ENCODE assay signal across 8 mouse cellular contexts in genomic region chr2:19064560-19065362, GRCm38 (mm10).
DNase-seq lines count a peak whose midpoint lies in the region; ATAC-seq and TF ChIP-seq lines count a peak whose summit lies in the region.

No protein-coding gene starts in this region.

- DNase-seq in kidney, adult 18-20 months, result peak; percentile 14
- DNase-seq in kidney, adult 8-10 months, result no peak
- DNase-seq in brain, embryonic 14.5 days (ENCODE audit: low read depth), result peak; percentile 43
- DNase-seq in T-cell, adult 2 months (ENCODE audit: low spot score), result no peak
- no peak for DNase-seq in spleen, postnatal 14 days (ENCODE audit: low spot score in 2 of 2)

- no peaks in the 10 kb centered on the region for H3K79me2 ChIP-seq in macrophage (ENCODE audit: inconsistent target)

- H3K9ac ChIP-seq in intestine, embryonic 15.5 days, result no peak overlapping the region
- H3K9ac ChIP-seq in hindbrain, embryonic 12.5 days, result no peak overlapping the region

- no peak for TF ChIP-seq POLR2A in brain, embryonic 14.5 days (IDR thresholded peaks at IDR 0.05; ENCODE audit: borderline replicate concordance, extremely low read depth, insufficient read depth, insufficient read length, poor library complexity, severe bottlenecking)

- peak; percentile 43; the same call in 1 of the 2 replicates for ATAC-seq in intestine, embryonic 15.5 days
- no peak for ATAC-seq in hindbrain, embryonic 12.5 days (ENCODE audit: low FRiP score)

- H3K36me3 ChIP-seq in intestine, embryonic 15.5 days, result no peaks in the 10 kb centered on the region
- no peaks in the 10 kb centered on the region for H3K36me3 ChIP-seq in macrophage (ENCODE audit: inconsistent target)
- H3K36me3 ChIP-seq in hindbrain, embryonic 12.5 days, result no peaks in the 10 kb centered on the region

- no peak for TF ChIP-seq CTCF in brain, embryonic 14.5 days (IDR thresholded peaks at IDR 0.05; ENCODE audit: borderline replicate concordance, extremely low read depth, insufficient read depth, insufficient read length)

- H3K27me3 ChIP-seq in intestine, embryonic 15.5 days (replicated peaks), result no peaks in the 10 kb centered on the region
- no peaks in the 10 kb centered on the region for H3K27me3 ChIP-seq in hindbrain, embryonic 12.5 days

- peaks cover 4% of the 10 kb centered on the region; the same call in 1 of the 2 replicates for H3K4me1 ChIP-seq in intestine, embryonic 15.5 days (replicated peaks)
- no peaks in the 10 kb centered on the region for H3K4me1 ChIP-seq in hindbrain, embryonic 12.5 days

- no peak overlapping the region for H3K27ac ChIP-seq in intestine, embryonic 15.5 days
- H3K27ac ChIP-seq in macrophage, result peak overlapping the region; percentile 18
- no peak overlapping the region for H3K27ac ChIP-seq in hindbrain, embryonic 12.5 days

- H3K4me2 ChIP-seq in intestine, embryonic 15.5 days (replicated peaks), result 0 out of 2 replicates have a peak overlapping the region, but pooled peaks have one; percentile 27
- no peak overlapping the region for H3K4me2 ChIP-seq in hindbrain, embryonic 12.5 days (replicated peaks)

- H3K4me3 ChIP-seq in intestine, embryonic 15.5 days (replicated peaks), result no peak overlapping the region
- H3K4me3 ChIP-seq in macrophage (ENCODE audit: inconsistent target), result no peak overlapping the region; the same call in 1 of the 2 replicates
- H3K4me3 ChIP-seq in hindbrain, embryonic 12.5 days, result no peak overlapping the region

- H3K9me3 ChIP-seq in intestine, embryonic 15.5 days, result no peaks in the 10 kb centered on the region
- H3K9me3 ChIP-seq in hindbrain, embryonic 12.5 days (replicated peaks), result no peaks in the 10 kb centered on the region

- 32% methylated on average over 9 of the region's 9 CpGs for WGBS in intestine, embryonic 15.5 days
- 15% methylated on average over 9 of the region's 9 CpGs for WGBS in macrophage (ENCODE audit: missing documents)
- WGBS in hindbrain, embryonic 12.5 days, result 66% methylated on average over 9 of the region's 9 CpGs

Comparison
In these comparisons a context has a peak if more than half of its experiments do, and no peak if none do; other contexts are left out.
1. DNase-seq: peak in kidney, adult 18-20 months (single experiment) and brain, embryonic 14.5 days (single experiment); none in kidney, adult 8-10 months (0 of 2), T-cell, adult 2 months (single experiment) and spleen, postnatal 14 days (0 of 2).